In the genomic region with DNA sequence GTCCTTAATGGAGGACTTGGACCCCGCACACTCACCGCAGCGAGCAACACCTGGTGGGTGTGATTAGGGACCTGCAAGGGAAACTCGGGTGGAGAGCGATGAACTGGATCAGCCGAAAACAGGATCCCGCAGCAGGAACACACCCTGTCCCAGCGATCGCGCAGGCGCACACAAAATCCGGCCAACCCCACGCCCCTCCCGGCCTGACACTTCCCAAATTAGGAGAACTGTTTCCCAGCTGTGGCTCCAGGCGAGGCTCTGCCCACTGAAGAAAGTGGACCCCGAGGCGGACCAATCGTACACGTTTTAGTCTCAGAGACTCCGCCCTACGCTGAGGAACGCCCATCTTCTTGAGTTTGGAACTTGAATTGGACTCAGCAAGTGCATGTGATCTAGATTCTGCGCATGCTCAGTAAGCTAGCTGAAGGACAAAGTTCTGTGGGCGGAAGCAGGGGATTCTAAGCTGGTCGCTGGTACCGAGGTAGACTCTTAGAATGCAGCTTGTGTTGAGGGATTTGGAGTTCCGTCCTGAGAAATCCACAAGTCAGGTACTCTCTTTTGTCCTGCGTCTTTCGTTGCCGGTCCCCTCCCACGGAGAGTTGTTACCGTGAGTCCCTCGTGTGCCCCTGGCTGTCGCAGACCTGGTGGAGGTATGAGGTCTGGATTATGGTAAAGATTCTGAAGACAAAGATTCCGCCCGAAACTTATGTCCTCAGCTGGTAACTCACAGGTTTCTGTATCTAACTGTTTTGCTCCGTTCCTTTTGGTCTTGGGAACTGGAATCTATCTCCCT, we compare ENCODE assay signal across 7 mouse cellular contexts. TPM values are rescaled to one million over a fixed set of nuclear protein-coding genes. Genes with fewer than 3 reads are reported as not detected.
DNase-seq lines count a peak whose midpoint lies in the region; ATAC-seq lines count a peak whose summit lies in the region.

A gene (minus strand): TSS at position 251 of the 793 bp plus-strand sequence.

- peak within 1 kb of the TSS; percentile 50; the same call in 1 of the 2 replicates for H3K27ac ChIP-seq in embryonic facial prominence, embryonic 12.5 days
- H3K27ac ChIP-seq in limb, embryonic 11.5 days (replicated peaks; ENCODE audit: low read depth, low read length), result no peak within 1 kb of the TSS
- H3K27ac ChIP-seq in midbrain, embryonic 14.5 days (replicated peaks; ENCODE audit: low read depth, low read length), result no peak within 1 kb of the TSS

- H3K4me2 ChIP-seq in embryonic facial prominence, embryonic 12.5 days (replicated peaks), result peak within 1 kb of the TSS; percentile 74
- peak within 1 kb of the TSS; percentile 57 for H3K4me2 ChIP-seq in limb, embryonic 11.5 days (ENCODE audit: low read depth, severe bottlenecking)
- peak within 1 kb of the TSS; percentile 71 for H3K4me2 ChIP-seq in midbrain, embryonic 14.5 days (ENCODE audit: low read length)

- H3K9ac ChIP-seq in embryonic facial prominence, embryonic 12.5 days, result peak within 1 kb of the TSS; percentile 73
- H3K9ac ChIP-seq in limb, embryonic 11.5 days (ENCODE audit: low read length), result peak within 1 kb of the TSS; percentile 62
- peak within 1 kb of the TSS; percentile 53 for H3K9ac ChIP-seq in midbrain, embryonic 14.5 days (replicated peaks; ENCODE audit: low read length)

- H3K4me1 ChIP-seq in embryonic facial prominence, embryonic 12.5 days, result peaks cover 8% of the 10 kb centered on the region; the same call in 1 of the 2 replicates
- H3K4me1 ChIP-seq in limb, embryonic 11.5 days (ENCODE audit: control insufficient read depth, insufficient read depth, low read length), result no peaks in the 10 kb centered on the region
- peaks cover 5% of the 10 kb centered on the region; the same call in 1 of the 2 replicates for H3K4me1 ChIP-seq in midbrain, embryonic 14.5 days (ENCODE audit: control insufficient read depth, insufficient read depth, low read length)

- no peaks in the 10 kb centered on the region for H3K9me3 ChIP-seq in embryonic facial prominence, embryonic 12.5 days
- no peaks in the 10 kb centered on the region for H3K9me3 ChIP-seq in limb, embryonic 11.5 days (ENCODE audit: control insufficient read depth, low read length)
- no peaks in the 10 kb centered on the region for H3K9me3 ChIP-seq in midbrain, embryonic 14.5 days (ENCODE audit: control insufficient read depth, low read length)

- H3K27me3 ChIP-seq in embryonic facial prominence, embryonic 12.5 days, result no peaks in the 10 kb centered on the region; the same call in 1 of the 2 replicates
- H3K27me3 ChIP-seq in limb, embryonic 11.5 days (ENCODE audit: control insufficient read depth, insufficient read depth, low read length), result no peaks in the 10 kb centered on the region
- no peaks in the 10 kb centered on the region for H3K27me3 ChIP-seq in midbrain, embryonic 14.5 days (ENCODE audit: control insufficient read depth, insufficient read depth, low read length)

- peak; percentile 92 for DNase-seq in adrenal gland, postnatal 25 days
- peak; percentile 100 for DNase-seq in heart, adult 11 months
- DNase-seq in kidney, adult 18-20 months, result peak; percentile 96
- DNase-seq in limb, embryonic 11.5 days (ENCODE audit: low spot score), result peak; percentile 95
- DNase-seq in midbrain, embryonic 14.5 days, result peak; percentile 99
- DNase-seq in spleen, adult 18-20 months, result peak; percentile 87 to 88

- H3K4me3 ChIP-seq in embryonic facial prominence, embryonic 12.5 days, result peak within 1 kb of the TSS; percentile 57
- peak within 1 kb of the TSS; percentile 42 for H3K4me3 ChIP-seq in limb, embryonic 11.5 days (ENCODE audit: low read depth, low read length)
- H3K4me3 ChIP-seq in midbrain, embryonic 14.5 days (replicated peaks; ENCODE audit: low read depth, low read length), result peak within 1 kb of the TSS; percentile 56

- no peaks in the 10 kb centered on the region for H3K36me3 ChIP-seq in embryonic facial prominence, embryonic 12.5 days
- no peaks in the 10 kb centered on the region for H3K36me3 ChIP-seq in limb, embryonic 11.5 days (ENCODE audit: control insufficient read depth, insufficient read depth, low read length)
- H3K36me3 ChIP-seq in midbrain, embryonic 14.5 days (ENCODE audit: control insufficient read depth, insufficient read depth, low read length), result no peaks in the 10 kb centered on the region

- under 1% methylated on average over 37 of the region's 37 CpGs for WGBS in embryonic facial prominence, embryonic 12.5 days
- 1% methylated on average over 37 of the region's 37 CpGs for WGBS in limb, embryonic 11.5 days
- under 1% methylated on average over 37 of the region's 37 CpGs for whole genome bisulfite sequencing in midbrain, embryonic 14.5 days

- ATAC-seq in embryonic facial prominence, embryonic 12.5 days (ENCODE audit: insufficient number of reproducible peaks, insufficient read depth, low FRiP score, low TSS enrichment), result peak; percentile 99
- ATAC-seq in limb, embryonic 11.5 days (ENCODE audit: insufficient number of reproducible peaks, low FRiP score, low TSS enrichment, low read depth), result peak; percentile 99
- peak; percentile 99 for ATAC-seq in midbrain, embryonic 14.5 days (ENCODE audit: low FRiP score, low TSS enrichment)

RNA-seq across cellular contexts. Expression of the gene that starts here (rescaled TPM):
- total RNA-seq in adrenal gland, postnatal 25 days (2021), result 68.4 and 75.0 TPM in 2 replicates
- polyA plus RNA-seq in embryonic facial prominence, embryonic 12.5 days (2016; fragmentation: Nextera tagmentation; extraction: Ambion mirVana), result 108 and 119 TPM in 2 replicates
- polyA plus RNA-seq in limb, embryonic 11.5 days (2014; fragmentation: Nextera tagmentation; extraction: Ambion mirVana), result 95.0 and 98.8 TPM in 2 replicates
- polyA plus RNA-seq in midbrain, embryonic 14.5 days (2014; fragmentation: Nextera tagmentation; extraction: Ambion mirVana), result 49.0 and 58.7 TPM in 2 replicates
